ENCODE assay signal across 11 mouse cellular contexts in genomic region chr2:92934312-92934982, GRCm38 (mm10). TPM values are rescaled to one million over a fixed set of nuclear protein-coding genes. Genes with fewer than 3 reads are reported as not detected.
DNase-seq lines count a peak whose midpoint lies in the region; ATAC-seq and TF ChIP-seq lines count a peak whose summit lies in the region.
"Had no signal": no experiment of that assay in that cellular context is flagged by ENCODE, and none has a peak within 500 bp of the region (broad histone marks: within the 10 kb centered on the region; RNA-seq: fewer than 3 reads in every experiment).

No protein-coding gene starts in this region.

- ATAC-seq in hindbrain, embryonic 12.5 days (ENCODE audit: low FRiP score) = no peak
- ATAC-seq in limb, embryonic 12.5 days (ENCODE audit: insufficient number of reproducible peaks, insufficient read depth, low FRiP score, low TSS enrichment, low read depth) = peak; percentile 35; the same call in 1 of the 2 replicates
- no peak for ATAC-seq in kidney, embryonic 14.5 days (ENCODE audit: low FRiP score, low TSS enrichment)

- no peak overlapping the region for H3K9ac ChIP-seq in ES-E14 (ENCODE audit: insufficient read depth, low read depth, low read length, poor library complexity, severe bottlenecking)
- no peak overlapping the region for H3K9ac ChIP-seq in hindbrain, embryonic 12.5 days
- H3K9ac ChIP-seq in limb, embryonic 12.5 days (replicated peaks) = no peak overlapping the region
- H3K9ac ChIP-seq in kidney, embryonic 14.5 days (ENCODE audit: low read depth, low read length) = no peak overlapping the region
- H3K9ac ChIP-seq: hindbrain, embryonic 15.5 days; stomach, embryonic 15.5 days had no signal

- H3K9me3 ChIP-seq in ES-E14 (ENCODE audit: control insufficient read depth, insufficient read depth, low read depth, low read length) = no peaks in the 10 kb centered on the region
- H3K9me3 ChIP-seq in hindbrain, embryonic 12.5 days (replicated peaks) = no peaks in the 10 kb centered on the region
- H3K9me3 ChIP-seq in limb, embryonic 12.5 days = no peaks in the 10 kb centered on the region
- H3K9me3 ChIP-seq in kidney, embryonic 14.5 days (ENCODE audit: control insufficient read depth, low read length) = no peaks in the 10 kb centered on the region
- H3K9me3 ChIP-seq: hindbrain, embryonic 15.5 days; megakaryocyte, embryonic 14.5 days; stomach, embryonic 15.5 days had no signal

- H3K27me3 ChIP-seq in hindbrain, embryonic 12.5 days = no peaks in the 10 kb centered on the region
- H3K27me3 ChIP-seq in limb, embryonic 12.5 days = no peaks in the 10 kb centered on the region
- H3K27me3 ChIP-seq in kidney, embryonic 14.5 days (ENCODE audit: control insufficient read depth, insufficient read depth, low read length) = no peaks in the 10 kb centered on the region
- H3K27me3 ChIP-seq: hindbrain, embryonic 15.5 days; stomach, embryonic 15.5 days had no signal

- 20% methylated on average over 10 of the region's 10 CpGs for WGBS in hindbrain, embryonic 12.5 days
- 14% methylated on average over 10 of the region's 10 CpGs for WGBS in limb, embryonic 12.5 days
- 17% methylated on average over 10 of the region's 10 CpGs for WGBS in kidney, embryonic 14.5 days

- 0 out of 2 replicates have a peak overlapping the region, but pooled peaks have one; percentile 4 for H3K4me2 ChIP-seq in hindbrain, embryonic 12.5 days (replicated peaks)
- H3K4me2 ChIP-seq in limb, embryonic 12.5 days = peak overlapping the region; percentile 33
- H3K4me2 ChIP-seq in kidney, embryonic 14.5 days (replicated peaks; ENCODE audit: low read depth, low read length) = no peak overlapping the region
- H3K4me2 ChIP-seq: hindbrain, embryonic 15.5 days; stomach, embryonic 15.5 days had no signal

- H3K4me1 ChIP-seq in ES-E14 (ENCODE audit: control insufficient read depth in 2 of 2, insufficient read depth in 2 of 2, low read length in 2 of 2, poor library complexity in 1 of 2) = peaks cover 6 to 25% of the 10 kb centered on the region in 2 experiments; a peak in 3 of 4 replicates
- peaks cover 23% of the 10 kb centered on the region for H3K4me1 ChIP-seq in hindbrain, embryonic 12.5 days
- peaks cover 42% of the 10 kb centered on the region for H3K4me1 ChIP-seq in limb, embryonic 12.5 days (replicated peaks)
- H3K4me1 ChIP-seq in kidney, embryonic 14.5 days (ENCODE audit: control insufficient read depth, insufficient read depth, low read length) = peaks cover 5% of the 10 kb centered on the region; the same call in 1 of the 2 replicates

- no peak for DNase-seq in ES-E14 (ENCODE audit: low read depth, low spot score)
- DNase-seq in cerebellum, postnatal 10 days = peak; percentile 82 to 83
- DNase-seq in adrenal gland, postnatal 25 days = no peak
- DNase-seq in liver = no peak
- no peak for DNase-seq in MN1 (ENCODE audit: low spot score)

- no peak overlapping the region for H3K4me3 ChIP-seq in ES-E14 (ENCODE audit: insufficient read depth in 1 of 2, low read depth in 1 of 2, low read length in 2 of 2, poor library complexity in 1 of 2, severe bottlenecking in 1 of 2)
- H3K4me3 ChIP-seq in hindbrain, embryonic 12.5 days = no peak overlapping the region
- no peak overlapping the region for H3K4me3 ChIP-seq in limb, embryonic 12.5 days (replicated peaks)
- H3K4me3 ChIP-seq in kidney, embryonic 14.5 days (ENCODE audit: low read length) = no peak overlapping the region
- H3K4me3 ChIP-seq: hindbrain, embryonic 15.5 days; megakaryocyte, embryonic 14.5 days; stomach, embryonic 15.5 days had no signal

- in situ Hi-C loops in ES-E14 (cut with MboI; ENCODE audit: low sequenced_read_pairs in 2 of 2, unreplicated experiment in 2 of 2) = no loop called here

- no peaks in the 10 kb centered on the region for H3K36me3 ChIP-seq in ES-E14 (ENCODE audit: control insufficient read depth, insufficient read depth, low read length, poor library complexity, severe bottlenecking)
- no peaks in the 10 kb centered on the region for H3K36me3 ChIP-seq in hindbrain, embryonic 12.5 days
- H3K36me3 ChIP-seq in limb, embryonic 12.5 days = no peaks in the 10 kb centered on the region
- H3K36me3 ChIP-seq in kidney, embryonic 14.5 days (ENCODE audit: control insufficient read depth, insufficient read depth, low read length) = no peaks in the 10 kb centered on the region
- H3K36me3 ChIP-seq: hindbrain, embryonic 15.5 days; stomach, embryonic 15.5 days had no signal

- peak overlapping the region; percentile 66 for H3K27ac ChIP-seq in ES-E14 (ENCODE audit: insufficient read depth, low read depth, low read length, poor library complexity, severe bottlenecking)
- no peak overlapping the region for H3K27ac ChIP-seq in hindbrain, embryonic 12.5 days
- H3K27ac ChIP-seq in limb, embryonic 12.5 days = peak overlapping the region; percentile 50; the same call in 1 of the 2 replicates
- no peak overlapping the region for H3K27ac ChIP-seq in kidney, embryonic 14.5 days (ENCODE audit: low read depth, low read length)
- H3K27ac ChIP-seq: hindbrain, embryonic 15.5 days; stomach, embryonic 15.5 days had no signal

TF ChIP-seq in ES-E14, 5 proteins besides CTCF, POLR2A, EP300 and RAD21:
- TF ChIP-seq HCFC1 (IDR thresholded peaks at IDR 0.05; ENCODE audit: borderline replicate concordance, insufficient read depth, low read length) (no peak), MAFK (IDR thresholded peaks at IDR 0.05; ENCODE audit: insufficient read depth, low read depth, low read length) (peak; percentile 51; the same call in 1 of the 2 replicates), ZNF384 (IDR thresholded peaks at IDR 0.05; ENCODE audit: low read depth, low read length) (peak; percentile 23; the same call in 1 of the 2 replicates), CHD2 (IDR thresholded peaks at IDR 0.05; ENCODE audit: low read depth, low read length) (no peak), ZC3H11A (IDR thresholded peaks at IDR 0.05; ENCODE audit: borderline replicate concordance, low read depth, low read length) (no peak)

RNA-seq across cellular contexts. Expression of gene Syt13, which starts 19.5 kb away (rescaled TPM):
- 4.4 and 5.8 TPM in 2 replicates for total RNA-seq in ES-E14 (2012; rRNA removed)
- polyA plus RNA-seq in hindbrain, embryonic 12.5 days (2016; fragmentation: Nextera tagmentation; extraction: Ambion mirVana) = 32.7 and 34.2 TPM in 2 replicates
- 5.4 and 6.5 TPM in 2 replicates for polyA plus RNA-seq in limb, embryonic 12.5 days (2016; fragmentation: Nextera tagmentation; extraction: Ambion mirVana)
- 0.57 and 0.76 TPM in 2 replicates for total RNA-seq in adrenal gland, postnatal 25 days (2021)
- 2.6 and 4.6 TPM in 2 replicates for polyA plus RNA-seq in kidney, embryonic 14.5 days (2014; fragmentation: Nextera tagmentation; extraction: Ambion mirVana)

Comparison
In these comparisons a context has a peak if more than half of its experiments do, and no peak if none do; other contexts are left out.
1. DNase-seq: peak in cerebellum, postnatal 10 days (2 of 2); none in ES-E14 (single experiment), adrenal gland, postnatal 25 days (single experiment), liver (single experiment) and MN1 (single experiment).
2. H3K27ac ChIP-seq: peak in ES-E14 (single experiment) and limb, embryonic 12.5 days (single experiment); none in hindbrain, embryonic 12.5 days (single experiment) and kidney, embryonic 14.5 days (single experiment).